ENCODE assay signal across 8 mouse cellular contexts in genomic region chr10:103028253-103029131, GRCm38 (mm10). TPM values are rescaled to one million over a fixed set of nuclear protein-coding genes. Genes with fewer than 3 reads are reported as not detected.
A peak's percentile ranks its signal among the peaks of the same experiment; 100 is the strongest.
DNase-seq lines count a peak whose midpoint lies in the region; ATAC-seq and TF ChIP-seq lines count a peak whose summit lies in the region.

No protein-coding gene starts in this region.

- no peak for TF ChIP-seq EP300 in heart, postnatal 0 days (IDR thresholded peaks at IDR 0.05; ENCODE audit: low read depth)

- TF ChIP-seq CTCF in heart, postnatal 0 days (IDR thresholded peaks at IDR 0.05; ENCODE audit: low read depth) = no peak

- no peaks in the 10 kb centered on the region for H3K36me3 ChIP-seq in heart, postnatal 0 days (replicated peaks; ENCODE audit: control insufficient read depth, insufficient read depth, low read length)
- no peaks in the 10 kb centered on the region for H3K36me3 ChIP-seq in midbrain, embryonic 13.5 days

- no peaks in the 10 kb centered on the region for H3K4me1 ChIP-seq in heart, postnatal 0 days (ENCODE audit: control insufficient read depth, insufficient read depth)
- peaks cover 14% of the 10 kb centered on the region for H3K4me1 ChIP-seq in midbrain, embryonic 13.5 days (replicated peaks)

- peak overlapping the region; percentile 44 for H3K4me3 ChIP-seq in heart, postnatal 0 days (ENCODE audit: low read depth, low read length)
- peak overlapping the region; percentile 36 for H3K4me3 ChIP-seq in midbrain, embryonic 13.5 days (replicated peaks)

- no peak overlapping the region for H3K27ac ChIP-seq in heart, postnatal 0 days (ENCODE audit: low read depth)
- H3K27ac ChIP-seq in midbrain, embryonic 13.5 days = no peak overlapping the region

- peak overlapping the region; percentile 58 for H3K4me2 ChIP-seq in heart, postnatal 0 days (ENCODE audit: low read depth, low read length)
- H3K4me2 ChIP-seq in midbrain, embryonic 13.5 days (replicated peaks) = peak overlapping the region; percentile 54

- peaks cover 89% of the 10 kb centered on the region for H3K27me3 ChIP-seq in heart, postnatal 0 days (ENCODE audit: control insufficient read depth, insufficient read depth, low read length)
- peaks cover 80% of the 10 kb centered on the region for H3K27me3 ChIP-seq in midbrain, embryonic 13.5 days

- H3K9me3 ChIP-seq in heart, postnatal 0 days (replicated peaks; ENCODE audit: control insufficient read depth, low read length) = no peaks in the 10 kb centered on the region
- no peaks in the 10 kb centered on the region for H3K9me3 ChIP-seq in midbrain, embryonic 13.5 days

- H3K9ac ChIP-seq in heart, postnatal 0 days (replicated peaks; ENCODE audit: low read depth, low read length) = no peak overlapping the region
- no peak overlapping the region for H3K9ac ChIP-seq in midbrain, embryonic 13.5 days (replicated peaks)

- 1% methylated on average over 49 of the region's 50 CpGs for WGBS in heart, postnatal 0 days
- under 1% methylated on average over 49 of the region's 50 CpGs for WGBS in midbrain, embryonic 13.5 days

- ATAC-seq in common myeloid progenitor, adult 5-6 weeks (replicated peaks; ENCODE audit: low read depth, poor library complexity, severe bottlenecking) = peak; percentile 83
- ATAC-seq in heart, postnatal 0 days (ENCODE audit: insufficient read depth, low read depth) = peak; percentile 44
- peak; percentile 75 for ATAC-seq in midbrain, embryonic 13.5 days

- peak; percentile 23 for DNase-seq in adrenal gland, adult 2 months
- no peak for DNase-seq in adrenal gland, postnatal 4 days (ENCODE audit: low spot score in 2 of 2)
- no peak for DNase-seq in heart, postnatal 0 days (ENCODE audit: low spot score)
- DNase-seq in kidney, postnatal 14 days = peak; percentile 69
- DNase-seq in adipocyte (ENCODE audit: low spot score) = no peak
- DNase-seq in layer of hippocampus, postnatal 36 days = no peak

RNA-seq across cellular contexts. Expression of gene Alx1, which starts 1.5 kb away (rescaled TPM):
- not detected for total RNA-seq in adrenal gland, adult 2 months (2021)
- polyA plus RNA-seq in adrenal gland, adult 2 months (2012; rRNA removed) = not detected in 2 replicates
- 1 to 10 TPM in 1 of 2 experiments, under 1 TPM in 1; 0.31 to 4.7 TPM for total RNA-seq in adrenal gland, postnatal 4 days (2021)
- not detected in 2 replicates for total RNA-seq in common myeloid progenitor, adult 5-6 weeks (2017)
- total RNA-seq in heart, postnatal 0 days (2014; rRNA removed; ENCODE audit: low replicate concordance) = not detected in 2 replicates
- 0.08 TPM in 1 of 2 replicates, not detected in the other for polyA plus RNA-seq in heart, postnatal 0 days (2015; fragmentation: Nextera tagmentation; extraction: Ambion mirVana)
- polyA plus RNA-seq in midbrain, embryonic 13.5 days (2015; fragmentation: Nextera tagmentation; extraction: Ambion mirVana) = 0.38 and 0.43 TPM in 2 replicates
- under 1 TPM in 1 of 2 experiments, not detected in 1; 0.40 TPM for total RNA-seq in layer of hippocampus, postnatal 36 days (2021)

Comparison
In these comparisons a context has a peak if more than half of its experiments do, and no peak if none do; other contexts are left out.
1. DNase-seq: peak in adrenal gland, adult 2 months (single experiment) and kidney, postnatal 14 days (single experiment); none in adrenal gland, postnatal 4 days (0 of 2), heart, postnatal 0 days (single experiment), adipocyte (single experiment) and layer of hippocampus, postnatal 36 days (0 of 2).
2. Peak in every context shown above with its lines, with median percentiles within 50 percentile points of each other: ATAC-seq.